Mouse (Mus musculus) retina, adult 2 months (tissue): Measurements from ENCODE around the gene 4930426L09Rik.
A peak's percentile ranks its signal among the peaks of the same experiment; 100 is the strongest.
"Not testable (repeated sequence)": the region's sequence is repeated elsewhere in the genome, so short reads cannot be mapped to it uniquely, and the experiment has no call there.

Experiments
- DNase-seq: peaks from one replicate; pipeline ENCODE4 v3.0.0-alpha.2; 2012; ENCODE audit warnings: low read depth, low spot score

Gene 4930426L09Rik

DNA sequence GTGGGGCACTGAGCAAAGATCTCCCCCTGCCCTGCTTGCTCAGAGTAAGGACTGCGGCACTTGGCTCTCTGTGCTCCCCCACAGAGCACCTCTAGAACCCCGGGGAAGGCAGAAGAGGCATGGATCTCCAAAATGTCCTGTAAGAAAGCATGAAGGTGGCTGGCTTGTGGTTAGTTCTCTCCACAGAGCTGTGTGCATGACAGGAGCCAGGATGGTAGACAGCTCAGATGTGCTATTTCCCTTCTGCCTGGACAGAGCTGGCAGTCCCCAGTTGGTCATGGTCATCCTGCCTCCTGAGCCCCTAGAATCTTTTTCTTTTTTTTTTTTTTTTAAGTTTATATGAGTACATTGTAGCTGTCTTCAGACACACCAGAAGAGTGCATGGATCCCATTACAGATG, 27.7 kb upstream of the 4930426L09Rik start:
- DNase-seq, result no peak

DNA sequence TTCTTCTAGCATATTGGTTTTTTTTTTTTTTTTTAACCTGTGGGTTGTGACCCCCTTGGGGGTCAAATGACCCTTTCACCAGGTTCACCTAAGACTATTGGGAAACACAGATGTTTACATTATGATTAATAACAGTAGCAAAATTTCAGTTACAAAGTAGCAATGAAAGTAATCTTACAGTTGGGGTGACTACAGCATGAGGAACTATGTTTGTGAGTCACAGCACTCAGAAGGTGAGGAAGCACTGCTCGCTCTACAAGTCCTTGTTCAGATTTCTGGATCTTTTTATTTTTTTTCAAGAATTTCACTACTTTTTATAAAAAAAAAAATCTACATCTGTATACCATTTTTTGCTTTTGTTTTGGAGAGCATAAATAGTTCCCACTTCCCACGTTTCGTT, 26.6 kb upstream of the 4930426L09Rik start:
- no peak for DNase-seq

DNA sequence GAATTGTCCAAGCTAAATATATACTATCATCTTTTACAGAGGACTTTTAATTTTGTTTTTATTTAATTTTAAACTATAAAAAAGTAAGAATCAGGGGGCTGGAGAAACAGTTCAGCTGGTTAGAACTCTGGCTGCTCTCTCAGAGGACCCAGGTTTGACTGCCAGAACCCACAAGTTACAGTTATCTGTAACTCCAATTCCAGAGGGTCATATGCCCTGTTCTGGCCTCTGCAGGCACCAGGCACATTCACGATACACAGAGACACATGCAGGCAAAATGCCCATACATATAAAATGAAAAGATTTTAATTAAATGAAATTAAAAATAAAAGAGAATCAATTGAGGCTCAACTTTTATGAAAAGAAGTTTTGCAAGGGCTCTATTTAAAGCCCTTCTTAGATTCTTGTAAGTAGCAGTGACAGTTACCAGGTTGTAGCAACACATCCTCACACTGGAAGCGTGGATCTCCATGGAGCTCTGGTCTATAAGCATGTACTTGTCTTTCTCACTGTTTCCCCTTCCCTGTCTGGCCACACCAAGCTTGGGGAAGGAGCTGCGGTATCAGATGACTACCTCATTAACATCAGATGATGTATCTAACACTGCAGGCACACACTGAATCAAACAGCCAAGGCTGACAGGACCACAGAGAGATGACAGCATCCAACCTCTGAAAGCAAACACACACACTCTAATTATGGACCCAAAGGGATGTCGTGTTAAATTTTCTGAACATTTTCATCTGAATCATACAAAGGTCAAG, 23.1 kb upstream of the 4930426L09Rik start:
- no peak for DNase-seq

DNA sequence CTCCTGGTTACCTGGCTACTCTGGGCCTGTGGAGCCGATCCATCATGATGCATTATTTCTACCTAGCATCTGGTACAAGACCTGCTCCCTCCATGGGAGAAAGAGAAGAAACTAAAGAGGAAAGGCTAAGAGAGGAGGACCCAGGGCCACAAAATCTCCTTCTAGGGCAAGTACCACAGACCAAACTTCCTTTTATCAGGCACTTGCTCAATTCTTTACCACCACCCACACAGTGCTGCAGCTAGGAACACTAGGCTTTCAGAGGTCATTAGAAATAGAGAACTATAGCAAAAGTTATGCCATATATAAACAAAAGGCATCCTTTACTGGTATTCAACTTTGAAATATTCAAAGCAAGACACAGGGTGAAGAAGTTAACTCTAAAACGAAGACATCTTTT, 22.0 kb upstream of the 4930426L09Rik start:
- DNase-seq, result no peak

DNA sequence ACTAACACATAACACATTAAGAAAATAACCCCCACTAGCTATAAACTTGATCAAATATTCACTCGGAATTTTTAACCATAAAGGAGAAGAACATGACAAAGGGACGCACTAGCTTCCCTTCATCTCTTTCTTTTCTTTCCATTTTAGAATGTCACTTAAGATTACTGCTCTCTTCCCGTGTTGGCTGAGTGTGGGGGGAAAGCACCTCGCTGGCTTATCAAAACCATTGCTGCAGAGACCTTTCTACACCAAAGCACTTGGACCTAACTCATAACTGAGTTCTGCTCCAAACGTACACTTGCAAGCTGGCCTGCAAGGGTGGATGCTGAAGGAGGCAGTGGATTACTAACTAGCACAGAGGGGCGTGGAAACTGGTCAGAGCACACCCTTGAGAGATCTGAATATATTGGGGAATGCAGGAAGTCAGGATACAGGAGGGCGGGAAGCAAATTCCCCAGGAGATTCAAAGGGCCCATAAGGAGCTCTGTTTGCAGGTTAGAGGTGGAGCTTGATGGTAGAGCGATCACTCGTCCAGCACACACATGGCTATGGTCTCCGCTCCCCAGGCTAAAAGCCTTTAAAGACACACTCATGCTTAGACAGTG, 20.8 kb upstream of the 4930426L09Rik start:
- DNase-seq, result no peak

DNA sequence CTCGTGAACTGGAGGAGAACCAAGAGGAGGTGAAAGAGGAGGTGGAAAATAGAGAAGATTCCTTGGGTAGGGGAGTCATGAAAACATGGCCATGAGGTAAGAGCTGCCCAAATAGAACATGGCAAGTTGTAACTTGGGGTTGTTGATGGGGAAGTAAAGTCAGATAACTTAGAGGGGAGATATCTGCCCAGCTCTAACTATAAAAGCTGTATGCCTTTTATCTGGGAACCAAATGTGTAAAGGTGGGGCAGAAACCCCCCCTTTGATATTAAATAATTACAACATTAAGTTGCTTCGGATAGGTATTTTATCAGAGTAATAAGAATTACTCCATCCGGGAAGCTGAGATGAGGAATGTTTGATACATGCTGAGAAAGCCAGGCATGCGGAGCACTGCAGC, 19.1 kb upstream of the 4930426L09Rik start:
- no peak for DNase-seq

DNA sequence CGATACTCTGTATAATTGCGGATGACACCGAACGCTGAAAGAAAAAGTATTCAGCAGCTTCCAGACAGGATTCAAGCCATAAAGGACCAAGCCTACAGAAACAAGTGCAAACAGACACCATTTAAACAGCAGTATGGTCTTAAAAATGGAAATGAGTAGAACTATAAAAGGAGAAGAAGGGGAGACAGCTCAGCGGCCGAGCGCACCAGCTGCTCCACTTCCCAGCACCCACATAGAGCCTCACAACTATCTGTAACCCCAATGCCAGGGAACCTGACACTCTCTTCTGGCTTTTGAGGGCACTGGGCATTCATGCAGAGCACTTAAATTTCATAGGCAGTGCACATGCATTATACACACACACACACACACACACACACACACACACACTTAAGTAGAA, 18.5 kb upstream of the 4930426L09Rik start:
- DNase-seq, result no peak

DNA sequence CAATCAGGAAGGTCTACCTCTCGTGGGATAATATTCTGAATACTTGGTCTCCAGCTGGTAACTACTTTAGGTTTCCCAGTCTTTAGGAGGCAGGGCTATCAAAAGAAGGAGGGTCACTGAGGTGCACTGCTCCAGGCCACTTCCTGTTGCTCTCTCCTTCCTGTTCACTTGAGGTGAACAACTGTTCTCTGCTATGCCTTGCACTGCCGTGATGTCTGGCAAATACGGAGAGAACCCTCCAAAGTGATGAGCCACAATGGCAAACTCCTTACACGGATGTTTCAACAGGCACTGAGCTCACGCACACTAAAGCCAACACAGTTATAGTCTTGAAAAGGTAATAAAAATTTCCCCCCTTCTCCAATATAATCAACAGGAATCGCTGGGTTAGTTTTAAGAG, 15.6 kb upstream of the 4930426L09Rik start:
- DNase-seq, result no peak

DNA sequence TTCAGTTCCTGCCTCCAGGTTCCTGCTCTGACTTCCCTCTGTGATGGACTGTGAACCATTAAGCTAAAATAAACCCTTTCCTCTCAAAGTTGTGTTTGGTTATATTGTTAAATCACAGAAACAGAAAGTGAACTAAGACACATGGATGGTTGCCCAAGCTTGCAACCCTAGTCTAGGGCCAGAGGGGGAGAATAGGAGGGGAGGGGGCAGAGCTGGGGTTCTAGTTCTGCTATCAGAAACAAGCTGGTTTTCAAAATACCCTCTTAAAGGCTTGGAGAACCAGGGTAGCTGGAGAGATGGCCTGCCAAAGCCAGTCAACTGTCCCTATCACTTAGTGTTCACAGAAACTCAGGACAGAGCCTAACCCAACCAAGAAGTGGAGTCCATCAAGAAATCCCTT, 14.6 kb upstream of the 4930426L09Rik start:
- DNase-seq, result no peak

DNA sequence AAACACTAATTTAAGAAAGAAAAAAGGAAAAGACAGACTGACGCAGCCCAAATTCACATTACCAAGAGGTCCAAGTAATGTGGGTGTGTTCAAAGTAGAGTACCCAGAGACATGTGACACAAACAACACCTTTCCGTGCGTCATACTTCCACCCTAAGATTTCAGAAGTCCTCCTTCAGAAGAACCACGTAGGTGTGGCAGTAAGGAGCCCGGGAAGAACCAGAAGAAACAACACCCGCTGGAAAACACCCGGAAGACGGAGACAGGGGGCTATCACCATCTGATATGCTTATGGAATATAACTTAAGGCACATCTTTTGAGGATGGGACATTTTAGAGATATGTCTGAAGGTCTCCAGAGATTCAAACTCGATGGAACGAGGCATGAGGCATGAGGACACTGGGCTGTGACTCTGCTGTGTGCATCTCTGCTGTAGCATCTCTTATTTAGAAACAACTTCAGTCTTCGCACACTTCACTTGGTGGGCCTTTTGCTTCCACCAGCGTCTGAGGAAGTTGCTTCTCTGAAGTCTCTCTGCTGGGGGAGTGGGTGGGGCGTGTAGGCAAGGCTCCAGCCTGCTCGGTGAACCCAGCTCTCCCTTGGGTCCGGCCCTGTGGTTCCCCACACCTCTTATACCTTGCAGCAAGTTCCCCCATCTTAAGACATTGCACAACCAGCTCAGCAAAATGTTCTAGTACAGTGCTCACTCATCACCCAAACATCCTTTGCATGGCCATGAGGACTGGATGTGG, 13.9 kb upstream of the 4930426L09Rik start:
- no peak for DNase-seq

DNA sequence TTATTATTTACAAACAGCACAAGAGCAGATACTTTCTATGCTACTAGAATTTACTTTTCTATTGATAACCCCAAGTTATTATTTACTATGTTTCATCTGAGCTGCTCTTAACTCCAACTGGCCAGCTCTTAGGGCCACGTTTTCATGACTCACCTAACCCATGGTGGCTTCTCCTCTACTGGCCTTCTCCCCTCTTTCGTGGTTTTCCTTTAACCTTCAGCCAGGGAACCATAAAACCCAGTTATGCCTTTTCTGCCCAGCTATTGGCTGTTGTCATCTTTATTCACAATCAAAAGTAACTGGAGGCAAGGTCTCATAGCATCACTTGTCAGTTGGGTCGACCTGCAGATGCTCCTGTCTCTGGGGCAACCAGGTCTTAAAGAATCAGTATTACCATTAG, 12.6 kb upstream of the 4930426L09Rik start:
- no peak for DNase-seq

DNA sequence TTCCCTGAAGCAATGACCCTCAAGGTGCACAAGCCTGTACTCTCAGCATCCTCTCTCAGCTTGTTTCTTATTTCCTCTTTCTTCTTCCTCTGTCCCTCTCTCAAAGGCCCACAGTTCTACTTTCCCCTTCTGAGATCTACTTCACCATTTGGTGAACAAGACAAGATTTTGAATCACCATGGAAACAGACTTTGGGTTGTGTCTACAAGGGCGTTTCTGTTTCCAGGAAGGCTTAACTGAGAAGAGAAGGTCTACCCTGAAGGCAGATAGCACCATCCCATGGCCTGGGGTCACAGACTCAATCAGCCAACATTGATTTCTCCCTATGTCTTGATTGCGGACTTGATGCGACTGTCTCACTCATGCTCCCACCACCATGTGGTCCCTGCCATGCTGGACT, 9.3 kb upstream of the 4930426L09Rik start:
- no peak for DNase-seq

DNA sequence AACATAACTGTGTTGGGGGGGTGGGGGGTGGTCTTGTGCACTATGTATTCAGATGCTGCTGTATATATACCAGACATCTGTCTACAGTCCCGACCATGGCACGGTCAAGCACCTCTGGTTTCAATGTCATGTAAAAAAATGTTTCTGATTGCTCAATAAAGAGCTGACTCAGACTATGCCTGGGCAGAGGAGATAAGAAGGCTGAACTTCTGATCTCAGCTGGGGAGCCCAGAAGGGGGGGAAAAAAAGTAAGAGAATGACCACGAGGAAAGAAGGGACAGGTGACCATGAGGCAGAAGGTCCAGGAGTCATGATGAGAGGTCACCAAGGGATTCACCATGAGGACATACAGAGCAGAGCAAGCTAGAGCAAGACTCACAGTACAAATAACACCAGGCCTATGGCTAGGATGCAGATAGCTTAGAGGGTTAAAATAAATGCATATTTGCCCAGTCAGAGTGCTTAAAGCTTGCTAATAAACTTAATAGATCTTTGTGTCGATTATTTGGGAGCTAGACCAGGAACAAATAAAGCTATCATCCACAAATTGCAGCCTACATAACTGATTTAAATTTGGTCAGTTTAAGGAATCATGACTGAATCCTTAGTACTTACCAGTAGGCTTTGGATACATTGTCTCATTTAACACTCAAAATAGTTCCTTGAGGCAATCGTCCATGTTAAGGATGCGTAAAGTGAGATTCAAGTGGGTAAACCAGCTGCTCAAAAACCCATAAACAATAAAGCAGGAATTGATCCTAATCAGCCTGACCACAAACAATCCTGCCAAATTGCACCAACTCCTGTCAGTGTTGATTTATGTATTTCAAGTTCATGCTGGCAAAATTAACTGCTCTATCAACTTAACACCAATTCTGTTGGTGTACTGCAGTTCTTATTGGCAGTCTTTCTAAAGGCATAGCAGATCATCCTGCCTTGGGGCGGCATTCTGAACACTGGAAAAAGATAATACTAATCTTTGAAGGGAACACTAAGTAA, 5.3 kb upstream of the 4930426L09Rik start:
- no peak for DNase-seq

DNA sequence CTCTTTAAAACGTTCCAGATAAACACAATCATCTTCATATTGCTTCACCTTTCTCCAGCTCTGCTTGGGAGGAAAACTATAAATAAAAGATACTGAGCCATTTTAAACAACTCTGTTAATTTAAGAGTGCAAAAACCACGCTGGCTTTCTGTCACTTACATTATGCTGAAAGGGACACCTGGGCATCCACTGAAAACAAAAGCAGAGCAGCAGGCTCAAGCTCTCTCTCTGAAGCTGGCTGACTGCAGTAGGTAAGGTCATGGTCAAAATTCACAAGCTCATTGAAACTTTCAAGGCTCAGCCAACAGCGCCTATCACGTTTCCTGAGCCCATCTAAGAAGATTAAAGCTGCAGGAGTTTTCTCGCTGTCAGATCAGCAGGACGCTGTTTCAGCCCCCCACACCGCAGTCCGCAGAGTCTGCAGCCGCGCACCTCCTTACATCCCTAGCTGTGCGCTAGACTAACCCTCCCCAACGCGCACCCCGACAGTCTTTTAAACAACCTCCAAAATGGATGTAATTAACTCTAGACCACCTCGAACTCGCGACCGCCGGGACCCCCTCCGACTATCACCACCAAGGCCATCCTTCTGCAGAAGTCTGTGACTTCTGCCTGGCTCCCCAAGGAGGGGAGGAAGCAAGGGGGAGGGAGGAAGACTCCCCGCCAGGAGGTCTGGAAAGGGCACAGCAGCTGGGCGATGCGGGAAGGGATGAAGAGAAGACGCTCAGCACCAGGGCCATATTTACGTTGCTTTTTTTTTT, 1.5 kb upstream of the 4930426L09Rik start:
- DNase-seq, result peak; percentile 4

DNA sequence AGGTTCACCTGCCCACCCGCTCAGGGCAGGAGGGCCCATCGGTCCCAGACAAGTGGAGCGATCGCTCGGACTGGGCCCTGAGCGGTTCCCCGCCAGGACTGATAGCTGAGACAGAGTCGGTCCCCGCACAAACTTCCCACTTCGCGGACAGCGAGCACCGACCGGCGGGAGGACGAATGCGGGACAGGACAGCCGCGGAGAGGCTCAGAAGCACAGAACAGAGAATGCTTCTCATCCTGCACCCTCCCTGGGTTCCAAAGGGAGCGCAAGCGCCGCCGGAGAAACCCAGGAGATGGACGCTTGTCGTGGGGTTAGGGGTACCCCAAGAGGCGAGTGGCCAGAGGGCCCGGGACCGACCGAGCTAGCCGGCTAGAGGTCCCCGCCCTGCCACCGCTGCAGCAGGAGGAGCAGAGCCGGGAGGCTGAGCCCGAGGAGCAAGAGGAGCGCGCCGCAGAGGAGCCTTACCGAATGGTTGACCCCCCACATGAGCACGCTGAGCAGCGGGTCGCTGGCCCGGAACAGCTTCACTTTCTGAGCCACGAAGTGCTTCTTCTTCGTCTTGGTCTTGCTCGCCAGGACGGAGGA, 664 bp upstream of the 4930426L09Rik start:
- peak; percentile 8 for DNase-seq

DNA sequence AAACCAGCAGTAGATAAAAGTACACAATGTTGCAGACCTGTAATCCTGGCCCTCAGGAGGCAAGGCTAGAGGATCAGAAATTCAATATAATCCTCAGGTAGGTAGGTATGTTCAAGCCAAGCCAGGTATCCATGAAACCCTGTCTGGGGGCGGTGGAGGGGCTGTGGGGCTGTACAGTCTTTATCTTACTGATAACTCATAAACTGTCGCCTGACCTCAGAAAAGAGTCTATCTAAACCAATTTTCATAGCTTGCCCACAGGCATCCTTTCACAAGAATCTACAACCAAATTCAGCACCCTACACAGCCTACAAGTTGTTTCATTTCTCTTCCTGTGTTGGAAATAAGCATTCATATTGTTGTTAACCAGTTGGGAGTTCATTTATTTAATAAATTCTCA, 1.3 kb downstream of the 4930426L09Rik start:
- DNase-seq, result no peak

DNA sequence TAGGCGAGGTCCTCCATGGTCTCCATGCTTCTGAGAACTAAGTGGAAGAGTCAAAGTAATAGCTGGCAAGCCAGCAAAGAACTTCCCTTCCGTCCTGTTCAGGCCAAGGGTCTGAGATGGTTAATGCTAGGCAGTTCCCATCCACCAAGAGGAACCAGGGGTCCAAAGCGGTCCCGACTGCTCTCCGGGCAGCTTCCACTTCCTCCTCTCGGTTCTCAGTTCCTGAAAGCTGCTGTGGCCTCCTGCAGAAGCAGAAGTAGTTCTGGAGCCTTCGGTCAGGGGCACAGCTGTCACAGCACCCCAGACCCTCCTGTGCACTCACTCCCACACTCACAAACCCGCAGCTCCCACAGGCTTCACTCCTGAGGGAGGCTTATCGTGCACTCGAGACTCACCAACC, 6.7 kb downstream of the 4930426L09Rik start:
- DNase-seq, result no peak

DNA sequence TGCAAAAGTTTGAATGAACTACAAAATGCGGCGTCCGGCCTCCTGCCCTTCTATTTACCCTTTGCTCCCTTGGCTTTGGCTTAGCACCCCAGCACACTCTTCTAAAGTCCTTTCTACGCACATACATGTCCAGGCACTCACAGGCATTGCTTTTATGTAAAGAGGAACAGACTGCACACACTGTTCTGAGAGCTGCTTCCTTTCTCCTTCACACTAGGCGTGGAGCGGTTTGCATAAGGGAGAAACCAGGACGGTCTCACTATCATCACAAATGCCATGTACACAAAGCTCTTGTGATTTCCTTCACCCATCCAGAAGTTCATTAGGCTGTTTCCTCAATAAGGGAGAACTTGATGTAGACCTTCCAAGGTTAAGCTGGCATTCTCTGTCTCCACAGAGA, 8.0 kb downstream of the 4930426L09Rik start:
- no peak for DNase-seq

DNA sequence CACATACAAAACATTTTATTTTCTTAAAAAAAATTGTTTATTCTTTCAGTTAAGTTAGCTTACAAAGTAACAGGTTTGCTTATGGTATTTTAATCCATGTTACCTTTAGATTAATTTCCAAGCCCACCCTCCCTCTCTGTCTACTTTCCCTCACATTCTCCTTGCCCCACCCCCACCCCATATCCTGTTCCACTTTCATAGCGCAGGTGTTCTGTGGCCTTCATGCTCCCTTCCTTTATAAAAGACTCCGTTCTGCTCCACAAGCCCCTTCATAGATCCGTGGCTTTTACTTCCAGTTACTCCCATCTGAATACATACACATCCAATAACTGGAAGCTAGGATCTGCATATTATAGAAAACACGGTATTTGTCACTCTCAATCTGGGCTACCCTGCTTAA, 9.4 kb downstream of the 4930426L09Rik start:
- no peak for DNase-seq

DNA sequence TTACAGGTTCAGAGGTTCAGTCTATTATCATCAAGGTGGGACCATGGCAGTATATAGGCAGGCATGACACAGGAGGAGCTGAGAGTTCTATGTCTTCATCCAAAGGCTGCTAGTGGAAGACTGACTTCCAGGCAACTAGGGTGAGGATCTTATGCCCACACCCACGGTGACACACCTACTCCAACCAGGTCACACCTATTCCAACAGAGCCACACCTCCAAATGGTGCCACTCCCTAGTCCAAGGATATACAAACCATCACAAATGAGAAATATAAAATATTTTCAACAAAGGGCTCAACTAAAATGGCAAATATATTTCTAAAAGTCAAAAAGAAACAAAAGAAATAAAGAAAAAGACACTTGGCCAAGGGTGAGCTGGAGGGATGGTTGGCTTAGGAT, 12.4 kb downstream of the 4930426L09Rik start:
- DNase-seq, result not testable (repeated sequence)
